Mouse (Mus musculus) cerebellum, postnatal 25 days (tissue): ENCODE measurements around the gene Pstpip1.

ENCODE experiments used
- DNase-seq, 2 experiments: peaks; one replicate each; pipeline ENCODE4 v3.0.0; 2021; ENCODE audit warnings: mixed read lengths in 2 of 2

Pstpip1 gene

GRCm38 (mm10) chr9:56089778-56090520 lies at the start of gene Pstpip1:
Pstpip1 (plus strand) TSS chr9:56089962.
- peak; percentile 58 to 73 for DNase-seq

DNA sequence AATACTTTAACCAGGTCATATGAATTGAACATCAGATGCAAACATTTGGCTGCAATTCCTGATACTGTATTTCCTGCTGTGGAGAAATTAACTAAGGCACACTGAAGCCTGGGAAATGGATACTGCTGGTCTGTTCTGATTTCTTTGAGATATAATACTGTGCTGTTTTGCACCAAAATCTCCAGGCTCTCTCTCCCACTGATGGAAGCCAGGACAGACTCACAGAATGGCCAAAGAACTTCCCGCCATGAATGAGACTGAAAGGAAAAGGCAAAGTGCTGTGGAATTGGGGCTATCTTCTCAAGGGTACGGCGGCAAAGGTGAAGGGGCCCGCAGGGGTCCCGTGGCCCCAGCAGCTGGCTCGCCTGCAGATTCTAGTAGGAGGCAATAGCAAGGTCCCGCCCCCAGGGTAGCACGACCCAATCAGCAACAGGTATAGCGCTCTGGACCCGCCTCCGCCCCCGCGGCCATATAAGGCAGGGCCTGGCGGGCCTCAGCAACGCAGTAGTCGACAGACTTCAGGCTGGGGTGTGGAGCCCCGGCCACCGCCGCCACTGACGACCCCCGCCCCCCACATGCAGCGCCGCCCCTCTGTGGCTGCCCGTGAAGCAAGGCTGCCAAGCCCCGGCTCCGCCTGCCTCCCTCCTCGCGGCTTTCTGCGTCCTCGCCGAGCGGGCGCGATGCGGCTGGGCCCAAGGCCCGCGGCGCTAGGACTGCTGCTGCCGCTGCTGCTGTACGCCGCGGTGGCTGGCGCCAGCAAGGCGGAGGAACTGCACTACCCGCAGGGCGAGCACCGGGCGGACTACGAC lies 48.2 kb upstream of the Pstpip1 start, which contains the start of gene Rcn2:
Gene Rcn2, plus strand, starts transcription at position 474 of the 809 bp plus-strand sequence.
- DNase-seq = peak; percentile 97 to 98

DNA sequence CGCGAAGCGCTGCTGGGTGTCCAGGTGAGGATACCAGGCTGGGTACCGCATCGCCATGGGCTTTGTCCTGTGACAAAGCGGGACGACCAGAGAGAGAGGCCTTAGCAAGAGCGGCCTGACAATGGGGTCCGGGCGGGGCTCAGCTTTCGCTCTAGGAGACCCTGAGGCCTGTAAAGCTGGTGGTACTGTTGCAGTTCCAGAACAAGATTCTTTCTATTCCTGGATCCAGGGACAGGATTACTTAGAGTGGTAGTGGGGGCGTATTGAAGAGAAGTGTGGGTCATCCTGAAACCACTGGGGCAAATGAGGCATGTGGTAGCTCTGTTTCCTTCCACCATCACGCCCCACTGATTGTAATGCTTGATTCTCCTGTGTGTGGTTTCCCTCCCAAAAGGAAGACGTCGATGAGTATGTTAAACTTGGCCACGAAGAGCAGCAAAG lies 47.6 kb upstream of the Pstpip1 start:
- no peak for DNase-seq

DNA sequence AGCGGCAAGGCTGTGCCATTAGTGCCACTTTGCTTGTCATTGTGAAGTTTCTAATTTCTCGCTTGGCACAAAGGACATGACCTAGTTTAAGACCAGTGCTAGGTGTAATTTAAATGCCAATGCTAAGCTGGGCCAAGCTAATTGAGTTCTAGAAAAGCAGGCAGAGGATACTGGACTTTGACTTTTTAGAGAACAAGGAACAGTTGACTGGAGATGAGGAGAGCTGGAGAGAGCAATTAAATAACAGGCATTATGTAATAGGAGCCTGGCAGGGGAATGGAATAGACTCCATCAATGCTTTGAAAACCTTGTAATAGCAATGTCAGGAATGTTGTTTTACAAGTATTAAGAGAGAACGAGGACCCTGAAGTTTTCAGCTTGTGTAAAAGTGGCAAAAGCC lies 36.0 kb upstream of the Pstpip1 start:
- DNase-seq = no peak

GRCm38 (mm10) chr9:56056147-56056546 lies 33.6 kb upstream of the Pstpip1 start:
- DNase-seq = no peak

DNA sequence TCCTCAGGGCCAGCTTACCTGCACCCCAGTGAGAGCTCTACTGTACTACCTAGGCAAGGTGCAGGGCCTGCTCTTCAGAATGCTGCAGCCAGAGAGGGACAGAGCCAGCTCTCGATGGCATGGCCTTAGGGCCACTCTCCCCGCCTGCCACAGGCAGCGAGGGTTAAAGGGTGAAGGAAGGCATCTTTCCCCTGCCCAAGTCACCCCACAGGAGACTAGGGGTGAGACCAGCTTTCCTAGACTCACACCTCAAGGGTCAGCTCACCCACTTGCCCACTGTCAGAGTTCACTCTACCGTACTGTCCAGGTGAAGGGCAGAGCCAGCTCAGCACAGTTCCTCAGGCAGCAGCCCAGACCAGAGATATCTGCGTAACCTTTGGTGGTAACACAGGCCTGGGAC lies 27.4 kb upstream of the Pstpip1 start:
- no peak for DNase-seq

DNA sequence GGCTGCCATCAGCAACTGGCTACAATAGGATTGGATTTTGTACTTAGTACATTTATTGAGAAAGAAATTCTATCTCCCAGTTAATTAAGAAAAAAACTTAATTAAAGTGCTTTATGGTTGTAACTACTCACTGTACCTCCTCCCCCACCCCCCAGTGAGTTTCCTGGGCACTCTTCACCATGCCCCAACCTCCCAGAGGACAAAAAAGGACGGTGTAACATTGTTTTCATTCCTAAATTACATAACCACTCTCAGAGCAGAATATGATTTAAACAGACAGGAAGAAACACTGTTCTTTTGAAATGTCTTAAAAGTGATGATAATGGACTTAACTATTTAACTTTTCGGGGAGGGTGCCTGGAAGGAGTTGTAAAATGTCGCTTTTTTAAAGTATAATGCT lies 24.8 kb upstream of the Pstpip1 start:
- DNase-seq = no peak

- no peak for DNase-seq
These were observed 21.8 kb upstream of the Pstpip1 start for GRCm38 (mm10) chr9:56067964-56068363.

- DNase-seq = no peak
These were observed 21.1 kb upstream of the Pstpip1 start for GRCm38 (mm10) chr9:56068630-56069029.

DNA sequence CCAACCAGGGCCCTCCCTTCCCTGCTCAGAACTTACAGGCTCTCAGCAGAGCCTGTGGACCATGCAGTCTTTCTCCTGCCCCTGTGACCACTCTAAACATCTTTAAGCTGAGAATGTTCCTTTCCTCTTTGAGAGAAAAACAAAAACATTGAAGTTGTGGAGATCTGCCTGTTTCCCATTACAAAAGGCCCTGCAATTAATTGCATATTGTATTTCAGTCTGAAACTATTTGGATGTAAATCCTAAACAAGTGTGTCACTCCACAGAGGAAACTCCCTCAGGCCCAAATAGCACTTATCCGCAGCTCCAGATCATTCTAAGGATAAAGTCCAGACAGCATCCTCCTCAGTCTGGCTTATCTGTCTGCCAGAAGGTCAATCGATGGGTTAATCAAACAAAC lies 16.9 kb upstream of the Pstpip1 start:
- no peak for DNase-seq

GRCm38 (mm10) chr9:56074863-56075262 lies 14.9 kb upstream of the Pstpip1 start:
- DNase-seq = no peak

GRCm38 (mm10) chr9:56075264-56075663 lies 14.5 kb upstream of the Pstpip1 start:
- DNase-seq = peak; percentile 34 to 56

DNA sequence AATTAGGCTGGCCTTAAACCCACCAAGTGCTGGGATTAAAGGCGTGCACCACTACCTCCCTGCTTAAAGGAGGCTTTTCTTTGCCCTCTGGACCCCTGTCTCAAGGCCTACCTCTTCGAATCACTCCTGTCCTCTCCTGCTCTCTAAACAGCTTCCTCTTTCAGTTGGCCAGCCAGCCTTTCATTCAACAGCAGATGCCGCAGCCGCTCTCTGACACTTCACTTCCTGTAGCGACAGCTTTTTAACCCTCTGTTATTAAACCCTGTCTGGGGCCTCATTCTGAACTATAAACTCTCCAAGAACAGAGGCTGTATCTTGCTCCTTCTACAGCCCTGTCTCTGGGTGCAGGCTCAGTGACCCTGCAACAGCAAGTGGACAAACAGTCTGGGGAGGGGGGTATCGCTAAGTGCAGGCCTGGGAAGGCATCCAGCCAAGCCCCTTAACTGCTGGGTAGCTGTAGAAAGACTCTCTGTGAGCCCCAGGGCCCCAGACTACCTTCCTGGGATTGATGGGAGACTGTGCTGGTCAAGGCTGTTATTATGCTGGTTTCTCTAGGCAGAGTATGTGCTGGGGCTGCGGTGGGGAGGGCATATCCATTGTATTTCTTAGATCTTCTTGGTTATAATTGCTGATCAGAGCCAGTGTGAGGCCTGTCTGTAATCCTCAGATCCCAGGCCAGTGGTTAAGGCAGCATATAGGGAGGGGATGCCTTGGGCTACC lies 13.7 kb upstream of the Pstpip1 start:
- DNase-seq = no peak

- DNase-seq = no peak
These were observed 10.2 kb upstream of the Pstpip1 start for GRCm38 (mm10) chr9:56079587-56079986.

GRCm38 (mm10) chr9:56086524-56086923 lies 3.2 kb upstream of the Pstpip1 start:
- no peak for DNase-seq

DNA sequence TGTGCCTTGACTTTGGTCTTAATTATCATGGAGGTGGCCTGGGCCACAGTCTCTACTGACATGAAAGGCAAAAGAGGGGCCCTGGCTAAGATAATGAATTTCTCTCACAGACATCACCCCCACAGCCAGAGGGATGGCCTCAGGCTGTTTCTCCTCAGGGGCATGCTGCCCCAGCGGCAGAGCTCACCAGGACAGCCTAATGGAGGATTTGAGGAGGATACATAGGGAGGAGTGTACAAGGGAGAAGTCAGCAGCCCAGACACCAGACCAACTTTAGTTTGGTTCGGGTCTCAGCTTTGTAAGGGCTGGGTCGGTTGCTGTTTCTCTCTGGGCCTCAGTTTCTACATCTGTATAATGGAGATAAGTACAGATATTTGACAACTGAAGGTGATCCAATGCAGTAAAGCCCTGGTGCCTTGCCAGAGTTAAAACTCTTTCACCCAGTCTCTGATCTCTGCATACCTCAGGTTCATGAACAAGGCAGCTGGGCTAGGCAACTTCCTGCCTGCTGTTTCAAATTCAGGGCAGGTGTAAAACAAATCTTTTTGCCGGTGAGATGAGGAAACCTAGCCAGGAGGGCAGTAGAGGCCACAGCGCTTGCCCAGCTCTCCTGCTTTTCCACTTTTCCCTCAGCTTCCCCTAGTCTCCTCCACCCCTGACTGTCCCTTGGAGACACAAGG lies 924 bp downstream of the Pstpip1 start:
- DNase-seq = no peak

- no peak for DNase-seq
These were observed 2.3 kb downstream of the Pstpip1 start for GRCm38 (mm10) chr9:56092102-56092501.

DNA sequence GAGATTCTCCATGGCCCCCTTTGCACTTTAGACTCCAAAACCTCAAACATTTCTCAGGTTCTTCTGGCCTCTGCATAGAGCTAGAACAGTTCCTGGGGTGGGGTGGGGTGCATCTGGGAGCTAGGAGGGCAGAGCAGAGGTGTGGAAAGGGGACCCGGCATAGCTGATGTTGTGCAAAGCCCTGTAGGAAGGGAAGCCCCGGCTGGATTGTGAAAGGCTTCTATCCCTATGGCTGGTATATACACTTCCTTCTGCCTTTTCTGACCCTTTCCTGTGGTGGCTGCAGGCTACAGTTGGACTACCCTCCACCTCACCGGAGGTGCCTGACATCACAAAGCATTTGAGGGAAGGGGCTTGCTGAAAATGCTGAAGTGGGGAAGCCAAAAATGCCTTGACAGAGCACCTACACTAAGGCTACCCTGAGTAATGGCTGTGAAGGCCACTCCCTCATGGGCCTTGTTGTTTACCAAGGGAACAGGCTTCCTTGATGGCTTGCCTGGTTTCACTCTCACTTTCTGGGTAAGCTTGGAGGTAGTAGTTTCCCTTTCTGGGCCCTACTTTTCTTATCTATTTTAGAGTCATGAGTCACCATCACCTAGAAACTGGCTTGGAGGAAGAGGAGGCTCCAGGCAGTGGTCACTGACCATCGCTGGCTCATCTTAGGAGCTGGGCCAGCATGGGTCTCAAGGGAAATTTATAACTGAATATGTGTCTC lies 8.0 kb downstream of the Pstpip1 start:
- no peak for DNase-seq

DNA sequence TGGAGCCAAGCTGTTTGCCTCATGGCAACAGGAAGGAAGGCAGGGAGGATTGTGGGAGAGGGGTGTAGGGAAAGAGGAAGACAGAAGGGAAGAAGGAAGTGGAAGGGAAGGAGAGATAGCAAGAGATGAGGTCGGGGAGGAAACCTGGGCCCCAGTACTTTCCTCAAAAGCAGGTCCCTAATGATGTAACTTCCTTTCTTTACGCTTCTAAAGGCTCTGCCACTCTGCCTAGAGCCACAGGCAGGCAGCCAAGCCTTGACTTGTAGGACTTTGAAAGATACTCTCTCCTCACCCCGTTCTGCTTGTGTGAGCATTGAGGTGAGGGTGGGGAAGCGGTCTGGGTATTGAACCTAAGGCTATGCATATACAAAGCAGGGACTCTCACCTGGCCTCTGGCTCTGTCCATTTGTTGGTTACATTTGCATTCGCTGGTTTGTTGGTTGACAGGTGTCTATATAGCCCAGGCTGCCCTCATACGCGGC lies 10.3 kb downstream of the Pstpip1 start:
- no peak for DNase-seq

- no peak for DNase-seq
These were observed 11.3 kb downstream of the Pstpip1 start for GRCm38 (mm10) chr9:56101022-56101421.

GRCm38 (mm10) chr9:56104921-56105320 lies 15.2 kb downstream of the Pstpip1 start:
- DNase-seq = no peak
